Mouse (Mus musculus): ENCODE measurements around the gene Elobl. TPM values are rescaled to one million over a fixed set of nuclear protein-coding genes. Genes with fewer than 3 reads are reported as not detected.
"Not testable (repeated sequence)": the region's sequence is repeated elsewhere in the genome, so short reads cannot be mapped to it uniquely, and the experiment has no call there.

The Elobl gene
- total RNA-seq (2021) = not detected
- long read RNA-seq, experiment 1 = 0 reads
- long read RNA-seq, experiment 2 = 0 reads

DNA sequence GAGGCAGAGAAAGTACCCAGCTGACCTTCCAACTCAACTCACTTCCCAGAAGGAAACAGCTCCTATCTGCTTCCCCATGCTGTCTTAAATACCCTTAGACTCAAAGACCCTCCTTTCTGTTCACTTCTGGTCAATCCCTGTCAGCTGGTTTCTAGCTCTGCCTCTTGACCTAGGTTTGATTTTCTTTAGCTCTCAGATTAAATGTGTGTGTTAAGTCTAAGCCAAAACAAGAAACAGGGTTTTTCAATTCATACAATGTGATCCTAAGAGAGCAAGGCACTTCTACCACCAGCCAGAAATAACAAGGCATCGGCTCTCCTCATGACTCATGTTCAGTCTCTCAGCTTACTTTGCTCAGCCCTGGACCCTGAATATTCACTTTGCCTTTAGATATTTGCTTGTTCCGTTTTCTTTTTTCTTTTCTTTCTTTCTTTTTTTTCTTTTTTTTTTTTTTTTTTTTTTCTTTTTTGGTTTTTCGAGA lies at the start of gene Elobl:
Gene Elobl, minus strand, starts transcription at position 51 of the 481 bp plus-strand sequence.
- DNase-seq (ENCODE audit: low spot score in 2 of 2) = no peak

DNA sequence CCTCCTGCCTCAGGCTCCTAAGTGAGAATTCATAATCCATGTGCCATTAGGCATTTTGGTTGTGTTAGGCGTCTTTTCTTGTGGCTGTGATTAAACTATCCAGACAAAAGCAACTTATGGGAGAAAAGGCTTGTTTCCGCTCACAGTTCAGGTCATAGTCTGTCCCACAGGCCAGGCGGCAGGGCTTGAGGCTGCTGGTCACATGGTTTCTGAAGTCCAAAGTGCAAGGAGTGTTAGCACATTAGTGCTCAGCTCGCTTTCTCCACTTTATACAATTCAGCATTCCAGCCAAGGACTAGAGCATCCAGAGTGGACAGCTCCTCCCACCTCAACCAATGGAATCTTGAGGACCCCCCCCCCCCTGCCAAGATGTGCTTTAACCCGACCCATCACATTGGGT lies 45.5 kb upstream of the Elobl start:
- DNase-seq (ENCODE audit: low spot score in 2 of 2) = no peak

GRCm38 (mm10) chr11:89009496-89009895 lies 42.8 kb upstream of the Elobl start:
- no peak for DNase-seq (ENCODE audit: low spot score in 2 of 2)

DNA sequence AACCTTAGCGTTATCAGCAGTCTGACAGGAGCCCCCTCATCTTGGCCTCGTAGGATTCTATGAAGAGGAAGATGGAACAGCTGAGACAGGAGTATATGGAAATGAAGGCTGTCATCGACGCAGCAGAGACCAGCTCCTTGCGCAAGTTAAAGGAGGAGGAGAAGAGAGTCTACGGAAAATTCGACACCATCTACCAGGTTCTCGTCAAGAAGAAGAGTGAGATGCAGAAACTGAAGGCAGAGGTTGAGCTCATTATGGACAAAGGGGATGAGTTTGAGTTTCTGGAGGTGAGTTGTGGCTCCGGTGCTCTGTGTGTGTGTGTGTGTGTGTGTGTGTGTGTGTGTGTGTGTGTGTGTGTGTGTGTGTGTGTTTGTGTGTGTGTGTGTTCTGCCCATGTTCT lies 42.3 kb upstream of the Elobl start:
- no peak for DNase-seq (ENCODE audit: low spot score in 2 of 2)

DNA sequence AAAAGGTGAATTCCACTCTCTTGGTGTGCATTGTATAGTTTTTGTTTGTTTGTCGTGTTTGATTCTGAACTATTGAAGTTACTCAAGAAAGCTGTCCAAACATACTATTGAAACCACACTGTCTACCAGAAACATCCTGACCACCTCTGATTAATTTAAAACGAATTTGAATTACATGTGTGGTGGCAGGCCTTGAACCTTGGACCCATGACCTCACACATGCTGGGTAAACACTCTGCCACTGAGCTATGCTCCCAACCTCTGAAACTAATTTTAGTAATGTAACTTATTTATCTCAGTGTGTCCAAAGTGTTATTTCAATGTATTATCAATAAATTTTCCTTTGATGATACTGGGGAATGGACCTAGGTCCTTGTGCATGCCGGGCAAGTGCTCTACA lies 40.9 kb upstream of the Elobl start:
- no peak for DNase-seq (ENCODE audit: low spot score in 2 of 2)

DNA sequence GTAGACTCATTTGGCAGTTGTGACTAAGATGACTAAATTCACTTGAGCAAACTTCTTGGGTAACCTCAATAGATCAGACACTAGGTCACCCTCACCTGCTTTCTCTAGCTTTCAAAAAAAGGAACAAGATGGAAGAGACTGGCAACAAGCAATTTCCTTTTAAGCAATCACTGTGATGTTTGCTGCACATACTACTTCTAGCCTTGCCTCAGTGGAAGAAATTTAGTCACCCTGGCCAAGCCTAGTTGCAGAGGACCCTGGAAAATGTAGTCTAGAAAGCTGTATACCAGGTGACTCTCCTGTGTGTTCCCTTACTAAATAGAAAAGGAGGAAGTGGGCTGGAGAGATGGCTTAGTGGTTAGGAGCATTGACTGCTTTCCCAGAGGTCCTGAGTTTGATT lies 39.7 kb upstream of the Elobl start:
- no peak for DNase-seq (ENCODE audit: low spot score in 2 of 2)

DNA sequence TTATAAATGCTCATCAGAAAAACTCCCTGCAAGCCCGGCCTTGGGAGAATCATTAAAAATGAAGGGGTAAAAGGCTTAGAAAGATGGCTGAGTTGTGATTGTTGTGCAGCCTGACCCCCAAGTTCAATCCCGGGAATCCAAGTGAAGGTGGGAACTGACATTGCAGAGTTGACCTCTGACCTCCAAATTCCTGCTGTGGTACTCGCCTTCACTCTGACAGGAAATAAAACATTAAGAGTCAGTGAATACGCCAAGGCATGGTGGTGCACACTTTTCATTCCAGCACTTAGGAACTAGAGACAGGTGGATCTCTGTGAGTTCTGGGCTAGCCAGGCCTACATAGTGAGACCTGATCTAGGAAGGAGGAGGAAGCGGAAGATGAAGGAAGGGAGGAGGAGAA lies 38.7 kb upstream of the Elobl start:
- DNase-seq (ENCODE audit: low spot score in 2 of 2) = no peak

GRCm38 (mm10) chr11:89003726-89004125 lies 37.0 kb upstream of the Elobl start:
- no peak for DNase-seq (ENCODE audit: low spot score in 2 of 2)

DNA sequence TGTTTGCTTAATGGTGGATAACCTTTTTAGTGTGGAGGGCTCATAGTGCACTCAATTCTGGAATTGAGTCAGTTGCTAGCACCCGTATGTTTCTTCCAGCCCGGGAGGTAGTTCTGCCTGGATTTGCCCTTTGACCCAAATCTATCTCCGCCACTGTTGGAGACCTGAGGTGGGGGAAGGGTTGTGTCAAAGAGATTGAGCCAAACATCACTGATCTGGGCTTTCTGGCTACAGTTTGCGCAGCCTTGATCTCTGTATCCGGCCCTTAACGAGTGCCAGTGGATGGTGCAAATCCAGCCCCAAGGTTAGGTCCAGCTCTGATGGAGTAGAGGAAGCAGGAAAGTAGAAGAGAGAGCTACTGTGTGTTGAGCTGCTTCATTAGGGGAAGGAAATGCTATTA lies 36.3 kb upstream of the Elobl start:
- no peak for DNase-seq (ENCODE audit: low spot score in 2 of 2)

GRCm38 (mm10) chr11:89002621-89003020 lies 35.9 kb upstream of the Elobl start:
- DNase-seq (ENCODE audit: low spot score in 2 of 2) = no peak

- DNase-seq (ENCODE audit: low spot score in 2 of 2) = no peak
Observed at GRCm38 (mm10) chr11:89002068-89002467, 35.3 kb upstream of the Elobl start.

- no peak for DNase-seq (ENCODE audit: low spot score in 2 of 2)
Observed at GRCm38 (mm10) chr11:89001569-89001968, 34.8 kb upstream of the Elobl start.

DNA sequence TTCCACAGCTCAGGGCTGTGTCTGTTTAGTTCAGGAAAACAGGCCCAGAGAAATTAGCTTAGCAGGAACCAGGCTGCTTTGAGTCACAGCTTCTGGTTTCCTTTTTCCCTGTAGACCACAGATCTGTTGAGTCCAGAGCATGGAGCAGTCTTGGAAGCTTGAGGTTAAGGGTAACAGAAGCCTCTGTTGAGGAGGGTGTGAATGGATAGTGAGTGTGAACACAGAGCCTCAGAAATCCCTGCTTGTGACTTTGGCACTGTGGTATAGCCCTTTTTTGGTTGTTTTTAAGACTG lies 33.7 kb upstream of the Elobl start:
- no peak for DNase-seq (ENCODE audit: low spot score in 2 of 2)

- DNase-seq (ENCODE audit: low spot score in 2 of 2) = no peak
Observed at GRCm38 (mm10) chr11:88999723-89000526, 33.2 kb upstream of the Elobl start.

- DNase-seq (ENCODE audit: low spot score in 2 of 2) = peak; percentile 21 to 50
Observed at GRCm38 (mm10) chr11:88998974-88999722, 32.4 kb upstream of the Elobl start, which contains the start of gene Trim25. TSS of gene Trim25 (plus strand) at chr11:88999376.

DNA sequence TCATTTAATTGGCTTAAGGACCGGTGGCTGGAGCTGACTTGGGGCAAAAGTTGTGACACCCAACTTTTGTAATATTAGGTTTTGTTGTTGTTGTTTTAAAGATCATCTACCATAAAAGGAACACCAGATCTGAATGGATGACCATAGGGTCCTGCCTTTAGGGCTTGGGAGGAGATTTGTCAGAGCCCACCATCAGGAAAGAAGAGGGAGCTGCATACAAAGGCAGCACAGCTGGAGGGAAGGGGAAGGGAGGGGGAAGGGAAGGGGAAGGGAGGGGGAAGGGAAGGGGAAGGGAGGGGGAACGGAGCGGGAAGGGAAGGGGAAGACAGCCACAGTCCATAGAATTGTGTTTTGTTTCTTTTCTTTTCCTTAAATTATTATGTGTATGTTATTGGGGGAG lies 31.7 kb upstream of the Elobl start:
- DNase-seq (ENCODE audit: low spot score in 2 of 2) = no peak

- not testable (repeated sequence) for DNase-seq (ENCODE audit: low spot score in 2 of 2)
Observed at GRCm38 (mm10) chr11:88997343-88997742, 30.6 kb upstream of the Elobl start.

GRCm38 (mm10) chr11:88996427-88996826 lies 29.7 kb upstream of the Elobl start:
- DNase-seq (ENCODE audit: low spot score in 2 of 2) = no peak

DNA sequence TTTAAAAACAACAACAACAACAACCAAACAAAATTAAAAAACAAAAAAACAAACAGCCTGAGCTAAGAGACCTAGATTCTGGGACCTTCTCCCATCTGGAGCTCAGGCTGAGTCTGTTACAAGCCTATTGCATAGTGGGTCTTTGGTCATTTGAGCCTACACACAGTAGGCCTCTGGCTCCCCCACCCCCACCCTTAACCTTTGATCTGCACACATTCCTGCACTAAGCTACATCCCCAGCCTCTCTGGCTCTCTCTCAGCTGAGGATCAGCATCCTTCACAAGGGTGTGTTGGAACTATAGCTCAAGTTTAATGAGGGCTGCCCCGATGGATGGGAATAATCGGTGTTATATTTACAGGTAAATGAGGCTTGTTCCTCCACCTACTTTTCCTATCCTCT lies 28.9 kb upstream of the Elobl start:
- DNase-seq (ENCODE audit: low spot score in 2 of 2) = no peak

DNA sequence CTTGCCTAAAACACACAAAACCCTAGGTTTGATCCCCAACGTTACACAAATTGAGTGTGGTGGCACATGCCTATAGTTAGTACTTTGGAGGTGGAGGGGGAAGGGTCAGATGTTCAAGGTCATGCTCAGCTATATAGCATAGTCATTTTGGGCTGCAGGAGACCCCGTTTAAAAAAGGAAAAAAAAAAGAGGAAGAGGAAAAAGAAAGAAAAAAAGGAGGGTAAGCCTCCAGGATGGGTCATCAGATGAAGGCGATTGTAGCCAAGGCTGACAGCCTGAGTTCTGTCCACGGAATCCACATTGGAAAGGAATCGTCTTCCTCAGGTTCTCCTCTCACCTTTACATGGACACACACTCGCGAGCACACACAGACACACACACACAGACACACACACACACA lies 27.8 kb upstream of the Elobl start:
- DNase-seq (ENCODE audit: low spot score in 2 of 2) = no peak

DNA sequence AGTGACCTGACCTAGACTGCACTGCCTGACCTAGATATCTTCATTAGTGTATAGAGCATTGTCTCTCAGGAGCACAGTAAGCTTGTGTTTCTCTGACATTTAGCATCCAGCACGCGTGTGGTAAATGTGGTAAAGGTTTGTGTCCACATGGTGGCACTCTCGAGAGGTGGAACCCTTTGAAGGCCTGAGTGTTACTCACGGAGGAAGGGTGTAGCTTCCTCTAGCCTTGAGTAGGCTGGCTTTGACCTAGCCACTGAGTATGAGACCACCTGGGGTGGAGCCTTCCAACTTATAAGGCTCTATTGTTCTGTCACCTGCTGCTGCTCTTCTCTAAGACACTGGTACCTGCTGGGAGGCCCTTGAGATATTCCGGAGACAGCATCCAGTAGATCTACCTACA lies 26.9 kb upstream of the Elobl start:
- DNase-seq (ENCODE audit: low spot score in 2 of 2) = peak in 1 of 2 experiments; percentile 32

DNA sequence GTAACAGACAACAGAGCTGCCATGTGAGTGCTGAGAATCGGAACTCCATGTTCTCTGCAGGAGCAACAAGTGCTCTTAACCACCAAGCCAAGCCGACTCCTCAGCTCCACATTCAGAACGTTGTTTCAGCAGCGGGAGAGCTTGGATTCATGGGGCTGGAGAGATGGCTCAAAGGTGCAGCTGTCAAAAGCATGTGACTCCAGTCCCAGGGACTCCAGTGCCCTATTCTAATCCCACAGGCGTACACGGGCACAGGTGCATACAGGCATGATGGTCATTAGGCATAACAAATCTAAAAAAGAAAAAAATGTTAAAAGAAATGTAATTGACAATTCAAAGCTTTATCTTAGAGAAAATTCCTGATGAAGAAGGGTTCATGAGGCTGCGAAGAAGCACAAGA lies 26.5 kb upstream of the Elobl start:
- no peak for DNase-seq (ENCODE audit: low spot score in 2 of 2)

- no peak for DNase-seq (ENCODE audit: low spot score in 2 of 2)
Observed at GRCm38 (mm10) chr11:88989530-88989929, 22.8 kb upstream of the Elobl start.

Data from layer of hippocampus, postnatal 14 days (tissue).